Mouse (Mus musculus): Measurements from ENCODE around the gene Zglp1. TPM values are rescaled to one million over a fixed set of nuclear protein-coding genes. Genes with fewer than 3 reads are reported as not detected.
A peak's percentile ranks its signal among the peaks of the same experiment; 100 is the strongest.

The Zglp1 gene
- 0.81 and 2.2 TPM in 2 replicates for polyA plus RNA-seq (2015; fragmentation: Nextera tagmentation; extraction: Ambion mirVana)

DNA sequence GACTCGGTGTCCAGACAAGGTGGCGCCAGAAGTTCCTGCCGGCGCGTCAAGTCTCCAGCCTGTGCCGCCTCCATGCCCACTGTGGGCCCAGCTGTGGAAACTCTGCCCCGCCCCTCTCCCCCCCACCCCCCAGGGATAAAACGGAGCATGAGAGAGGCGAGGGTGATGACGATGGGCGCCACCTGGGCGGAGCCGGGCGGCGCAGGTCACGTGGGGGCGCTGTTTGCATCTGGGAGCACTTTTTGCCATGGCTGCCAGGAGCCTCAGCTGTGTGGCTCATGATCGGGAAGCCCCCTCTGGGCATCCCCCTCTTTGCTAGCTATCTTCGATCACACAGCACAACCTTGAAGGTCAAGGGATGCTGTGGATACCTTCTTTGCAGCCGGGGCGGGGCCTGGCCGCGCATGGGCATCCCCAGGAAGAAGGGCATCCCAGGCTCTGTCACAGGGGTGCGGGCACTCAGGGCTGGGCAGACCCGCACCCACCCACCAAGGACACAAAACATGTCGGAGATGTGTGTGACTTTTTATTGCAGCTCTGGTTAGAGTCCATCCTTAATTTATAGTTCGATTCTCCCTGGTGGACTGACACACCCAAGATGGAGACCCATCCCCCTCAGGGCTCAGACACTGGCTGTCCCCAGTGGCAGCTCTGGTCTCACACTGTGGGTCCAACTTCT, at the start of gene Zglp1:
Gene Zglp1 (minus strand): TSS at position 88 of the 679 bp plus-strand sequence.
- Histone ChIP-seq H3K4me1 (peaks cover 5% of the 10 kb centered on the region; the same call in 1 of the 2 replicates), H3K4me2 (no peak within 1 kb of the TSS), H3K36me3 (ENCODE audit: poor library complexity, severe bottlenecking) (peaks cover 55% of the 10 kb centered on the region), H3K27ac (no peak within 1 kb of the TSS), H3K27me3 (no peaks in the 10 kb centered on the region), H3K4me3 (no peak within 1 kb of the TSS), H3K9ac (no peak within 1 kb of the TSS), H3K9me3 (replicated peaks) (no peaks in the 10 kb centered on the region)
- ATAC-seq, result no peak
- whole genome bisulfite sequencing, result 87% methylated on average over 26 of the region's 27 CpGs

- no peak for ATAC-seq
- H3K4me3 ChIP-seq, result no peak overlapping the region
- H3K9me3 ChIP-seq (replicated peaks), result no peaks in the 10 kb centered on the region
- no peaks in the 10 kb centered on the region for H3K27me3 ChIP-seq
- no peak overlapping the region for H3K4me2 ChIP-seq
- H3K9ac ChIP-seq, result no peak overlapping the region
- H3K4me1 ChIP-seq, result no peaks in the 10 kb centered on the region
- 90% methylated on average over 8 of the region's 8 CpGs for WGBS
- H3K36me3 ChIP-seq (ENCODE audit: poor library complexity, severe bottlenecking), result peaks cover 11% of the 10 kb centered on the region
- H3K27ac ChIP-seq, result no peak overlapping the region
Observed at GRCm38 (mm10) chr9:21115105-21115504, 48.2 kb upstream of the Zglp1 start.

GRCm38 (mm10) chr9:21114190-21114589, 47.3 kb upstream of the Zglp1 start:
- no peaks in the 10 kb centered on the region for H3K4me1 ChIP-seq
- no peak overlapping the region for H3K9ac ChIP-seq
- ATAC-seq, result no peak
- H3K36me3 ChIP-seq (ENCODE audit: poor library complexity, severe bottlenecking), result peaks cover 10% of the 10 kb centered on the region; the same call in 1 of the 2 replicates
- H3K27ac ChIP-seq, result no peak overlapping the region
- WGBS, result 89% methylated on average over 7 of the region's 7 CpGs
- H3K27me3 ChIP-seq, result no peaks in the 10 kb centered on the region
- H3K4me2 ChIP-seq, result no peak overlapping the region
- H3K4me3 ChIP-seq, result no peak overlapping the region
- no peaks in the 10 kb centered on the region for H3K9me3 ChIP-seq (replicated peaks)

GRCm38 (mm10) chr9:21113751-21114150, 46.9 kb upstream of the Zglp1 start:
- Histone ChIP-seq H3K9ac (no peak overlapping the region), H3K27me3 (no peaks in the 10 kb centered on the region), H3K27ac (no peak overlapping the region), H3K36me3 (ENCODE audit: poor library complexity, severe bottlenecking) (peaks cover 14% of the 10 kb centered on the region; the same call in 1 of the 2 replicates), H3K4me1 (no peaks in the 10 kb centered on the region), H3K4me2 (no peak overlapping the region), H3K9me3 (replicated peaks) (no peaks in the 10 kb centered on the region), H3K4me3 (no peak overlapping the region)
- no peak for ATAC-seq
- WGBS, result 94% methylated on average over 6 of the region's 6 CpGs

DNA sequence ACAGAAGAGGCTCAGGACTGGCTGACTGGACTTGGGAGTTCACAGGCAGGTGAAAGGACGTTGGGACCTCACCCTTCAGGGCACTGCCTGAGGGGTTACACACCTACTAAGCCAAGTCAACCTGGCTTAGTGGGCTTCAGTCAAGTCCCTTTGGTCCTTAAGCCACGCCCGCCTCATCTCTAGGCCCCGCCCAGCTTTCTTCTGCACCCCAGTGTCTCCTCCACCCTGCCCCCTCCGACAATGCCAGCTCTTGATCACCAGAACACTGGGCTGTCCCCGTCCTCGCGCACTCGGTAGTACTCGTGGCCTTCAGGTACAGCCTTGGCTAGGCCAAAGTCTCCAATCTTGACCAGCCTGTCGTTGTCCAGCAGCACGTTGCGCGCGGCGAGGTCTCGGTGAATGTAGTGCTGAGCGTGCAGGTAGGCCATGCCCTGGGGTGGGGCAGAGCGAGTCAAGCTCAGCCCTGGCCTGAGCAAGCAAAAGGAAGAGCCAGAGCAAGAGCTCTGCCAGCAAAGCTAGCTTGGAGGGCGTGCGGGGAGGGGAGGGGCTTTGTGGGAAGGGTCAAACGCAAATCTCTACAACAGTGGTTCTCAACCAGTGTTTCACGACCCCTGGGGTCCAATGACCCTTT, 40.8 kb upstream of the Zglp1 start:
- Histone ChIP-seq H3K27ac (no peak overlapping the region), H3K9me3 (replicated peaks) (no peaks in the 10 kb centered on the region), H3K9ac (no peak overlapping the region), H3K27me3 (no peaks in the 10 kb centered on the region), H3K4me1 (no peaks in the 10 kb centered on the region), H3K36me3 (ENCODE audit: poor library complexity, severe bottlenecking) (peaks cover 15% of the 10 kb centered on the region; the same call in 1 of the 2 replicates), H3K4me2 (no peak overlapping the region), H3K4me3 (no peak overlapping the region)
- ATAC-seq, result no peak
- 44% methylated on average over 23 of the region's 23 CpGs for WGBS

- WGBS, result 83% methylated on average over 5 of the region's 5 CpGs
- Histone ChIP-seq H3K27me3 (no peaks in the 10 kb centered on the region), H3K4me3 (no peak overlapping the region), H3K9me3 (replicated peaks) (no peaks in the 10 kb centered on the region), H3K27ac (no peak overlapping the region), H3K9ac (no peak overlapping the region), H3K36me3 (ENCODE audit: poor library complexity, severe bottlenecking) (peaks cover 18% of the 10 kb centered on the region; the same call in 1 of the 2 replicates), H3K4me2 (no peak overlapping the region), H3K4me1 (no peaks in the 10 kb centered on the region)
- ATAC-seq, result no peak
Observed at GRCm38 (mm10) chr9:21105760-21106564, 39.1 kb upstream of the Zglp1 start.

- WGBS, result 87% methylated on average over 6 of the region's 6 CpGs
- Histone ChIP-seq H3K27ac (no peak overlapping the region), H3K4me3 (no peak overlapping the region), H3K4me1 (no peaks in the 10 kb centered on the region), H3K36me3 (ENCODE audit: poor library complexity, severe bottlenecking) (0 out of 2 replicates have a peak, but pooled peaks cover 12% of the 10 kb centered on the region), H3K4me2 (no peak overlapping the region), H3K9ac (no peak overlapping the region), H3K9me3 (replicated peaks) (no peaks in the 10 kb centered on the region), H3K27me3 (no peaks in the 10 kb centered on the region)
- no peak for ATAC-seq
Observed at GRCm38 (mm10) chr9:21104814-21105213, 37.9 kb upstream of the Zglp1 start.

DNA sequence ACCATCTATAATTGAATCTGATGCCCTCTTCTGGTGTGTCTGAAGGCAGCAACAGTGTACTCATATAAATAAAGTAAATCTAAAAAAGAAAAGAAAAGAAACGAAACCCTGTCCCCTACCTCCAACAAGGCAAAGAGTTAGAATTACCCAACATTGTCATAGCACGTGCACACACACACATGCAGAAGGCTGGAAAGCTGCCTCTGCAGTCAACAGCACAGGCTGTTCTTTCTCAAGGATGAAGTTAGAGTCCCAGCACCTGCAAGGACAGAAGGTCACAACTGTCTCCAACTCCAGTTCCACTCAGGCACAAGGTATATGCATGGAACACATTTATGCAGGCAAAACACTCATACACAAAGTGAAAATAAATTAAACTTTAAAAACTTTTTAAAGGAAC, 35.2 kb upstream of the Zglp1 start:
- no peaks in the 10 kb centered on the region for H3K9me3 ChIP-seq (replicated peaks)
- H3K4me2 ChIP-seq, result no peak overlapping the region
- H3K27ac ChIP-seq, result no peak overlapping the region
- no peaks in the 10 kb centered on the region for H3K4me1 ChIP-seq
- no peak overlapping the region for H3K4me3 ChIP-seq
- 0 out of 2 replicates have a peak, but pooled peaks cover 5% of the 10 kb centered on the region for H3K36me3 ChIP-seq (ENCODE audit: poor library complexity, severe bottlenecking)
- no peak overlapping the region for H3K9ac ChIP-seq
- ATAC-seq, result no peak
- H3K27me3 ChIP-seq, result no peaks in the 10 kb centered on the region
- 93% methylated on average over 2 of the region's 2 CpGs for WGBS

- ATAC-seq, result no peak
- no peaks in the 10 kb centered on the region for H3K9me3 ChIP-seq (replicated peaks)
- 0 out of 2 replicates have a peak, but pooled peaks cover 5% of the 10 kb centered on the region for H3K36me3 ChIP-seq (ENCODE audit: poor library complexity, severe bottlenecking)
- H3K27me3 ChIP-seq, result no peaks in the 10 kb centered on the region
- H3K9ac ChIP-seq, result no peak overlapping the region
- no peak overlapping the region for H3K4me2 ChIP-seq
- 46% methylated on average over 15 of the region's 15 CpGs for WGBS
- no peaks in the 10 kb centered on the region for H3K4me1 ChIP-seq
- H3K4me3 ChIP-seq, result no peak overlapping the region
- no peak overlapping the region for H3K27ac ChIP-seq
Observed at GRCm38 (mm10) chr9:21100447-21101161, 33.7 kb upstream of the Zglp1 start.

DNA sequence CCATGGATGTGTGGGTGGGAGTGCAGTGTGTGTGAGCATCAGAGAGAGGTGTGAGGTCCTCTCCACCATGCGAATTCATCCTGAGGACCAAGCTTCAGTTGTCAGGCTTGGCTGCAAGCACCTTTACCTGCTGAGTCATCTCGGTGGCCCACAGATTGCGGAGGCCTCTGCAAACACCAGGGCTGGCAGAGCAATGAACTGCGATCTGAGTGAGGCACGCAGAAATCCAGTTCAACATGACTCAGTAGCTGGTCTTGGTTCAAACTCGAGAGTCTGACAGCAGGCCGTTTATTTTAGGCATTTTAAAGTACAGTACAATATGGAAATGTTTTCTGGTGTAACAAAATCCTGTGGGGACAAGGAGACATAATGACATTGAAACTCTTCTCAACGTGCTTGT, 30.9 kb upstream of the Zglp1 start:
- WGBS, result 89% methylated on average over 8 of the region's 8 CpGs
- Histone ChIP-seq H3K4me2 (no peak overlapping the region), H3K9me3 (replicated peaks) (no peaks in the 10 kb centered on the region), H3K4me3 (no peak overlapping the region), H3K9ac (no peak overlapping the region), H3K36me3 (ENCODE audit: poor library complexity, severe bottlenecking) (0 out of 2 replicates have a peak, but pooled peaks cover 3% of the 10 kb centered on the region), H3K27ac (no peak overlapping the region), H3K4me1 (no peaks in the 10 kb centered on the region), H3K27me3 (no peaks in the 10 kb centered on the region)
- ATAC-seq, result no peak

- WGBS, result 56% methylated on average over 4 of the region's 4 CpGs
- peaks cover 2% of the 10 kb centered on the region for H3K4me1 ChIP-seq
- H3K27me3 ChIP-seq, result no peaks in the 10 kb centered on the region
- H3K36me3 ChIP-seq (ENCODE audit: poor library complexity, severe bottlenecking), result no peaks in the 10 kb centered on the region
- H3K9me3 ChIP-seq (replicated peaks), result no peaks in the 10 kb centered on the region
- ATAC-seq, result no peak
- H3K27ac ChIP-seq, result no peak overlapping the region
- H3K9ac ChIP-seq, result peak overlapping the region; percentile 16; the same call in 1 of the 2 replicates
- H3K4me2 ChIP-seq, result no peak overlapping the region
- H3K4me3 ChIP-seq, result no peak overlapping the region
Observed at GRCm38 (mm10) chr9:21095958-21096357, 29.1 kb upstream of the Zglp1 start.

Measured in forebrain, embryonic 13.5 days (tissue).